Mouse (Mus musculus) hindbrain, embryonic 12.5 days (tissue): ENCODE data around the gene Mbnl3. TPM values are rescaled to one million over a fixed set of nuclear protein-coding genes. Genes with fewer than 3 reads are reported as not detected.

Experiments used
- ATAC-seq: fragments of 200-750 bp; cut with Nextera tagmentation; 2 replicates; pipeline ENCODE4 v1.8.0; 2017; ENCODE audit warnings: moderate TSS enrichment; ENCODE audit not compliant: low FRiP score
- H3K27ac ChIP-seq: fragments of 300-500 bp; sonication (generic); 2 replicates; pipeline ENCODE4 v1.5.1; 2016; ENCODE audit warnings: mild to moderate bottlenecking
- H3K27me3 ChIP-seq: fragments of 300-500 bp; sonication (generic); 2 replicates; pipeline ENCODE4 v1.6.1; 2016; ENCODE audit warnings: mild to moderate bottlenecking
- H3K36me3 ChIP-seq: fragments of 300-500 bp; sonication (generic); 2 replicates; pipeline ENCODE4 v1.6.1; 2016; ENCODE audit warnings: mild to moderate bottlenecking
- H3K4me1 ChIP-seq: fragments of 300-500 bp; sonication (generic); 2 replicates; pipeline ENCODE4 v1.6.1; 2016
- H3K4me2 ChIP-seq: fragments of 300-500 bp; sonication (generic); replicated peaks from 2 replicates; pipeline ENCODE4 v1.6.1; 2016; ENCODE audit warnings: mild to moderate bottlenecking
- H3K4me3 ChIP-seq: fragments of 300-500 bp; sonication (generic); 2 replicates; pipeline ENCODE4 v1.5.1; 2016; ENCODE audit warnings: mild to moderate bottlenecking
- H3K9ac ChIP-seq: fragments of 300-500 bp; sonication (generic); 2 replicates; pipeline ENCODE4 v1.6.1; 2016; ENCODE audit warnings: mild to moderate bottlenecking, moderate library complexity
- H3K9me3 ChIP-seq: fragments of 300-500 bp; sonication (generic); replicated peaks from 2 replicates; pipeline ENCODE4 v1.6.1; 2016; ENCODE audit warnings: mild to moderate bottlenecking
- WGBS: fragments of 180-500 bp; shearing (Covaris S2); methylation state at CpG from one replicate; pipeline ENCODE4 v1.1.7; 2016; 5-methylcytosine and 5-hydroxymethylcytosine counted together
- microRNA-seq: library from miRNA; unstranded; fragments of <30 nt; microRNA quantifications from one replicate; pipeline ENCODE4, GENCODE M21; 2017
- polyA plus RNA-seq: library from polyadenylated mRNA; unstranded; fragments of >200 nt; fragmentation: Nextera tagmentation; extraction: Ambion mirVana; gene quantifications from 2 replicates; pipeline ENCODE4 v1.2.1, GENCODE M21; 2016

Mbnl3 gene
- polyA plus RNA-seq, 1 experiment from 2014 or later = 5.3 TPM

DNA sequence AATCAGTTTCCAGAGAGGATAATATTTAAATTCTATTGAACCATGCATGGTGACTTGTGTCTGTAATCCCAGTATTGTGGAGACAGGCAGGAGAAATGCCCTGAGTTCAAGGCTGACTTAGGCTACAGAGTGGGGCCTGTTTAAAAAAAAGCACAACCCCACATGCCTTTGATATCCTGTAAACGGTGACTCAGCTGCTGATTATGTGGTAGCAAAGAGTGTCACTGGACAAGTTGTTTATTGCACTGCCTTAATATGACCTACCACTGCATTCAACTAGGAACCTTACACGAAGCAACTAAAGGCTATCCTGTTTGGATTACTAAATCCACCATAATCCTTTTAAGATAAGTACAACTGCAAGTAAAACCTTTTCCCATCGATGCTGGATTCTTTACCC, 66.3 kb downstream of the Mbnl3 start:
- WGBS = 71% methylated on average over 3 of the region's 3 CpGs
- H3K27me3 ChIP-seq = no peaks in the 10 kb centered on the region
- H3K9ac ChIP-seq = no peak overlapping the region
- no peak overlapping the region for H3K4me3 ChIP-seq
- H3K9me3 ChIP-seq = no peaks in the 10 kb centered on the region
- no peak for ATAC-seq
- H3K4me2 ChIP-seq = no peak overlapping the region
- H3K36me3 ChIP-seq = no peaks in the 10 kb centered on the region
- H3K27ac ChIP-seq = no peak overlapping the region
- H3K4me1 ChIP-seq = no peaks in the 10 kb centered on the region

DNA sequence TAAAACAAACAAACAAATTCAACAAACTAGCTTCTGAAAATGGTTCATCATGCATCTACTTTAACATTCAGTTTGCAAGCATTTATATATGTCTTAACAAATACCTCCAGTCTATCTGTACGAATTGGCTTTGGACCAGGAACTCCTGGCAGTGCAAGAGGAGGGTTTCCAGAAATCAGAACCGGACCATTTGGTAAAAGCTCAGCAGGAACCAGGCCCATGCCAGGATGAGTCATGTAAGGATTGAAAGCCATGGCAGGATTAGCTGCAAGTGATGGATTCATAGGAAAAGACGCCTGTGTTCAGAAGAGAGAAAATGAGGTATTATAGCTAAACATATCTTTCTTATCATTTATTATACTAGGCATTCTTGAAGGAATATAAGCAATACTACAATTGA, 75.0 kb downstream of the Mbnl3 start:
- no peak for ATAC-seq
- Histone ChIP-seq H3K27me3 (no peaks in the 10 kb centered on the region), H3K36me3 (no peaks in the 10 kb centered on the region), H3K9ac (no peak overlapping the region), H3K4me2 (no peak overlapping the region), H3K4me3 (no peak overlapping the region), H3K27ac (no peak overlapping the region), H3K4me1 (no peaks in the 10 kb centered on the region), H3K9me3 (no peaks in the 10 kb centered on the region)
- 84% methylated on average over 3 of the region's 3 CpGs for WGBS

DNA sequence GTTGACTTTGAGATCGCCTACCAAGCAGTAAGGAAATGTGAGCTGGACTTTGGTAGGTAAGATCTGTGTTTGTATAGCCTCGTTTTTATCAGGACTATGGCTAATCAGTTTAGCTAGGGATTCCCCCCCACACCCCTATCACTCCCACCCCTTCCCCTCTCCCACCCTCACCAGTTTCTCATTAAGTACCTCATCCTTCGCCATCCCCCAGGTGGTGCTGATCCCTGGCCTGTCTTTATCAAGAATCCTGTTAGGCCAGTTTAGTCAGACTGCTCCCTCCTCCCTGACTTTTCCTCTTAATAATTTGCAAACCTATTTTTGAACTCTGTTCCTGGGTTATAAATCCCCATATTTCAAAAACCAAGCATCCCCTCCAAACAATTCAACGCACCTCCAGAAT, 103.6 kb downstream of the Mbnl3 start:
- H3K27me3 ChIP-seq = no peaks in the 10 kb centered on the region
- H3K9ac ChIP-seq = no peak overlapping the region
- H3K9me3 ChIP-seq = no peaks in the 10 kb centered on the region
- H3K36me3 ChIP-seq = no peaks in the 10 kb centered on the region
- no peak for ATAC-seq
- 57% methylated on average over 4 of the region's 4 CpGs for WGBS
- no peak overlapping the region for H3K4me2 ChIP-seq
- H3K27ac ChIP-seq = no peak overlapping the region
- no peaks in the 10 kb centered on the region for H3K4me1 ChIP-seq
- H3K4me3 ChIP-seq = no peak overlapping the region

DNA sequence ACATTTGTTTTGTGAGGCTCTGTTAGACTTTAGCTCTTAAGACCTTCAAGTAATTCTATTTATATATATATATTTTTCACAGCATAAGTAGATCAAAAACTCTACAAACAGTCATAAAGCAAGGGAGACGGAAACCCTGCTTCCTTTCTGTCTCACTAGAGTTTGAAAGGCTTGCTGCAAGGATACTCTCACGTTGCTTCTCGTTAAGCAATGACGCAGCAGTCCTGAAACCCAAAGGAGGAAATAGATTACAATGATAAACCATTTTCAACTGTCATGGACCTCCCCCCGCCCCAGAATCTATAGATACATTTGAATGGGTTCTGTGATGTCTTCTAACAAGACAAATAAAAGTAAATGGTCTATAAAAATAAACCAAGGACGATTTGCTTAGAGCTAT, 121.4 kb downstream of the Mbnl3 start:
- no peaks in the 10 kb centered on the region for H3K36me3 ChIP-seq
- no peaks in the 10 kb centered on the region for H3K4me1 ChIP-seq
- no peak overlapping the region for H3K4me2 ChIP-seq
- ATAC-seq = no peak
- no peaks in the 10 kb centered on the region for H3K27me3 ChIP-seq
- WGBS = 84% methylated on average over 6 of the region's 6 CpGs
- no peak overlapping the region for H3K9ac ChIP-seq
- no peaks in the 10 kb centered on the region for H3K9me3 ChIP-seq
- no peak overlapping the region for H3K4me3 ChIP-seq
- no peak overlapping the region for H3K27ac ChIP-seq

DNA sequence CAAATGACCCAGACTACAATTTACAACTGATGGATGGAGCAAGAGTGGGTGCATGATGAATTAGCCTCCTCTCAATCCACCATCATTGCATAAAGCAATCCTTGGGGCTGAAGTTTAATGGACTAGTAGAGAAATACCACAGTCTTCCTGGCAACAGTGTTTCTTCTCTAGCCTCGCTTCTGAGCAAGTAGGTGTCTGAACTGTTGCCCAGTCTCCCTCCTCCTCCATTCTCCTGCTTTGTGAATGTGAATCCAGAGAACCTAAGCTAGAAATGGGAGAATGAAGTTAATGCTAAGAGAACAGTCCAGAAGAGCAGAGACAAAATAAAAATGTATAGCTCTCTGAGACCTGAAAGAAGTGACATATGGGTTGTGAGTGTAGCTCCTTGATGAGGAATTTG, 122.1 kb downstream of the Mbnl3 start:
- 70% methylated on average over 1 of the region's 1 CpGs for WGBS
- Histone ChIP-seq H3K4me3 (no peak overlapping the region), H3K36me3 (no peaks in the 10 kb centered on the region), H3K9me3 (no peaks in the 10 kb centered on the region), H3K4me2 (no peak overlapping the region), H3K27me3 (no peaks in the 10 kb centered on the region), H3K4me1 (no peaks in the 10 kb centered on the region), H3K9ac (no peak overlapping the region), H3K27ac (no peak overlapping the region)
- no peak for ATAC-seq

DNA sequence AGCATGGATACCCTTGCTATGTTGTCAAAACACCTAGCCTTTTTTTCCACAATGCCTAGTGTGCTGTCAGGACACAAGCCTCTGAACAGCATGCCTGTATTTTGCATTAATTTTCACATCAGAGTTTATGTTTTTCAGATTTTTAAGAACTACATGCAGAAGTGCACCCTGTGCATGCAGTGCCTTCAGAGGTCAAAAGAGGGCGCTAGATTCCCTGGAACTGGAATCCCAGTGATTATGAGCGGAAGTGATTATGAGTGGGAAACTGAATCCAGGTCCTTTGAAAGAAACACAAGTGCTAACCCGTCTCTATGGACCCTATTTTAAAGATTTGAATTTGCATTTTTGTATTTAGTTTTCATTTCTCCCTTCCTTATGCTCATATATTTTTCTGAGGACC, 129.6 kb downstream of the Mbnl3 start:
- H3K9me3 ChIP-seq = no peaks in the 10 kb centered on the region
- no peaks in the 10 kb centered on the region for H3K4me1 ChIP-seq
- no peak overlapping the region for H3K4me2 ChIP-seq
- ATAC-seq = no peak
- 36% methylated on average over 3 of the region's 3 CpGs for WGBS
- H3K27me3 ChIP-seq = no peaks in the 10 kb centered on the region
- H3K27ac ChIP-seq = no peak overlapping the region
- no peaks in the 10 kb centered on the region for H3K36me3 ChIP-seq
- H3K4me3 ChIP-seq = no peak overlapping the region
- H3K9ac ChIP-seq = no peak overlapping the region

Small RNA genes within 50 kb of the gene (microRNA-seq; reads per million reads assigned to microRNA genes)
- gene Gm23417 = not detected

Other genes starting within 250 kb of the Mbnl3 start
- gene Rap2c, start 188.5 kb downstream of the Mbnl3 start, polyA plus RNA-seq = 26.8 and 29.3 TPM in 2 replicates